8 mouse cellular contexts compared by ENCODE assay signal in the genomic region with DNA sequence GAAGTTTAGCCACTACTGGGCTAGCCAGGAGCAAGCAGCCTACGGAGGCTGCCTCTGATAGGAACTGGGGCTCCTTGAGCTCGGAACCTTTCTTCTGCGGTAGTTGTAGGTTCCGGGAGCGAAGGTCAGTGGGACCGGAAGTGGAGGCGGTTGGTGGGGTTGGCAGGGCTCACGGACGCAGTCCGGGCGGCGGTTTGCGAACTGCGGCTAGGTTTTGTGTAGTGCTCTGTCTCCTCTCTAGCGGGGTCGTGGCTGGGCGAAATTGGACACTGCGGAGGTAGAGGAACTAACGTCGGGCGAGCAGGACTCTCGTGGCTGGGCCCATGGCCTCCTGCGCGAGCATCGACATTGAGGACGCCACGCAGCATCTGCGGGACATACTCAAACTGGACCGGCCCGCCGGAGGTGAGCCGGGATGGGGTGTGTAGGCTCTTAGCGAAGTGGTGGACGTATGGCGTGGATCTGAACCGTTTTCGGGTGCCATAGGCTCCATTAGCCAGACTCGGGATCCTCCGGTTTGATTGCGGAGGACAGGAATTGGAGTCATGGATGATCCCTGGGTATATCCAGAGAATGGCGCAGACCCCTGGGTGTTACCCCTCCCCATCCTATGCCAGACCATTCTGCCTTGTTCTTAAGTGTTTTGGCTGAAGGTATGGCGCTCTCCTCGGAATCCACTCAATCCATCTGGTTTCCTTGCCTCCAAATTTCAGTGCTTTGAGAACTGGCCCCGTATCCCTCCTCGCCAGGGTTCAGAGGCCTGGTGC. TPM values are rescaled to one million over a fixed set of nuclear protein-coding genes. Genes with fewer than 3 reads are reported as not detected.
DNase-seq lines count a peak whose midpoint lies in the region; ATAC-seq lines count a peak whose summit lies in the region.

A gene (plus strand): TSS at position 128 of the 767 bp plus-strand sequence.

- H3K9ac ChIP-seq in heart, embryonic 14.5 days (ENCODE audit: low read length) = peak within 1 kb of the TSS; percentile 97
- H3K9ac ChIP-seq in liver, embryonic 13.5 days = peak within 1 kb of the TSS; percentile 92
- peak within 1 kb of the TSS; percentile 80 for H3K9ac ChIP-seq in stomach, embryonic 14.5 days (replicated peaks; ENCODE audit: low read depth, low read length)

- WGBS in forebrain, embryonic 10.5 days = 1% methylated on average over 45 of the region's 45 CpGs
- under 1% methylated on average over 45 of the region's 45 CpGs for WGBS in heart, embryonic 14.5 days
- under 1% methylated on average over 45 of the region's 45 CpGs for WGBS in liver, embryonic 13.5 days (ENCODE audit: insufficient replicate concordance)
- WGBS in stomach, embryonic 14.5 days = under 1% methylated on average over 45 of the region's 45 CpGs

- H3K27ac ChIP-seq in forebrain, embryonic 10.5 days = peak within 1 kb of the TSS; percentile 89
- H3K27ac ChIP-seq in heart, embryonic 14.5 days (replicated peaks in 1 of 2; ENCODE audit: control insufficient read depth in 1 of 2, insufficient read depth in 1 of 2, low read depth in 2 of 2, low read length in 2 of 2) = peak within 1 kb of the TSS; percentile 30 to 69; a peak in 3 of 4 replicates
- H3K27ac ChIP-seq in liver, embryonic 13.5 days = peak within 1 kb of the TSS; percentile 71
- no peak within 1 kb of the TSS; the same call in 1 of the 2 replicates for H3K27ac ChIP-seq in stomach, embryonic 14.5 days (ENCODE audit: low read length)

- peak; percentile 42; the same call in 1 of the 2 replicates for ATAC-seq in heart, embryonic 14.5 days (ENCODE audit: insufficient number of reproducible peaks, insufficient read depth, low FRiP score, low read depth)
- peak; percentile 86 for ATAC-seq in liver, embryonic 13.5 days (ENCODE audit: low read depth)
- ATAC-seq in stomach, embryonic 14.5 days (ENCODE audit: insufficient number of reproducible peaks, insufficient read depth, low FRiP score, low read depth) = peak; percentile 84

- peak within 1 kb of the TSS; percentile 95 for H3K4me2 ChIP-seq in heart, embryonic 14.5 days (ENCODE audit: low read length)
- peak within 1 kb of the TSS; percentile 89 for H3K4me2 ChIP-seq in liver, embryonic 13.5 days
- peak within 1 kb of the TSS; percentile 91 for H3K4me2 ChIP-seq in stomach, embryonic 14.5 days (replicated peaks; ENCODE audit: low read depth, low read length)

- no peaks in the 10 kb centered on the region for H3K27me3 ChIP-seq in forebrain, embryonic 10.5 days (ENCODE audit: poor library complexity, severe bottlenecking)
- no peaks in the 10 kb centered on the region for H3K27me3 ChIP-seq in heart, embryonic 14.5 days (ENCODE audit: control insufficient read depth, insufficient read depth, low read length)
- H3K27me3 ChIP-seq in liver, embryonic 13.5 days = no peaks in the 10 kb centered on the region
- H3K27me3 ChIP-seq in stomach, embryonic 14.5 days (ENCODE audit: control insufficient read depth, insufficient read depth, low read length) = no peaks in the 10 kb centered on the region

- no peaks in the 10 kb centered on the region for H3K9me3 ChIP-seq in forebrain, embryonic 10.5 days
- no peaks in the 10 kb centered on the region for H3K9me3 ChIP-seq in heart, embryonic 14.5 days (ENCODE audit: control insufficient read depth, low read length)
- no peaks in the 10 kb centered on the region for H3K9me3 ChIP-seq in liver, embryonic 13.5 days (replicated peaks)
- no peaks in the 10 kb centered on the region for H3K9me3 ChIP-seq in stomach, embryonic 14.5 days (ENCODE audit: control insufficient read depth, low read depth, low read length)

- peak within 1 kb of the TSS; percentile 96 for H3K4me3 ChIP-seq in forebrain, embryonic 10.5 days
- H3K4me3 ChIP-seq in heart, embryonic 14.5 days (ENCODE audit: control insufficient read depth in 1 of 2, insufficient read depth in 1 of 2, low read depth in 1 of 2, low read length in 2 of 2) = peak within 1 kb of the TSS; percentile 87 to 95
- peak within 1 kb of the TSS; percentile 94 for H3K4me3 ChIP-seq in liver, embryonic 13.5 days (replicated peaks)
- peak within 1 kb of the TSS; percentile 81 for H3K4me3 ChIP-seq in stomach, embryonic 14.5 days (ENCODE audit: low read depth, low read length)

- H3K4me1 ChIP-seq in forebrain, embryonic 10.5 days = peaks cover 27% of the 10 kb centered on the region
- H3K4me1 ChIP-seq in heart, embryonic 14.5 days (ENCODE audit: control insufficient read depth in 2 of 2, insufficient read depth in 2 of 2, low read length in 2 of 2) = peaks cover 3 to 15% of the 10 kb centered on the region in 2 experiments; a peak in 3 of 4 replicates
- peaks cover 29% of the 10 kb centered on the region for H3K4me1 ChIP-seq in liver, embryonic 13.5 days (replicated peaks)
- peaks cover 11% of the 10 kb centered on the region for H3K4me1 ChIP-seq in stomach, embryonic 14.5 days (ENCODE audit: control insufficient read depth, insufficient read depth, low read length)

- peaks cover 64% of the 10 kb centered on the region for H3K36me3 ChIP-seq in forebrain, embryonic 10.5 days (replicated peaks)
- peaks cover 63% of the 10 kb centered on the region for H3K36me3 ChIP-seq in heart, embryonic 14.5 days (ENCODE audit: control insufficient read depth, insufficient read depth, low read length)
- H3K36me3 ChIP-seq in liver, embryonic 13.5 days = peaks cover 58% of the 10 kb centered on the region
- H3K36me3 ChIP-seq in stomach, embryonic 14.5 days (ENCODE audit: control insufficient read depth, insufficient read depth, low read length) = peaks cover 48% of the 10 kb centered on the region

- peak; percentile 81 to 86 for DNase-seq in CD8-positive naive resting alpha-beta T cell, adult 2 months (ENCODE audit: low read depth in 2 of 2, low spot score in 2 of 2)
- peak; percentile 77 for DNase-seq in c-Kit-negative CD71-positive TER-119-positive erythroid progenitor cells, embryonic 14.5 days (ENCODE audit: low read depth, low spot score)
- peak; percentile 86 for DNase-seq in forebrain, embryonic 10.5 days (ENCODE audit: extremely low spot score, low spot score)
- DNase-seq in kidney, postnatal 10 days = peak; percentile 90
- peak; percentile 82 for DNase-seq in liver, embryonic 13.5 days
- DNase-seq in natural killer cell, adult 2 months (ENCODE audit: low spot score in 2 of 2) = peak; percentile 83 to 87

RNA-seq across cellular contexts. Expression of the gene that starts here (rescaled TPM):
- 73.7 and 75.2 TPM in 2 replicates for polyA plus RNA-seq in forebrain, embryonic 10.5 days (2016; fragmentation: Nextera tagmentation; extraction: Ambion mirVana)
- 24.0 and 27.7 TPM in 2 replicates for polyA plus RNA-seq in heart, embryonic 14.5 days (2014; fragmentation: Nextera tagmentation; extraction: Ambion mirVana)
- 17.3 and 18.5 TPM in 2 replicates for polyA plus RNA-seq in liver, embryonic 13.5 days (2015; fragmentation: Nextera tagmentation; extraction: Ambion mirVana)
- polyA plus RNA-seq in stomach, embryonic 14.5 days (2014; fragmentation: Nextera tagmentation; extraction: Ambion mirVana) = 34.4 and 36.9 TPM in 2 replicates
